Mouse (Mus musculus) embryonic facial prominence, embryonic 15.5 days (tissue): ENCODE results near the gene Golga2. TPM values are rescaled to one million over a fixed set of nuclear protein-coding genes. Genes with fewer than 3 reads are reported as not detected.
A peak's percentile ranks its signal among the peaks of the same experiment; 100 is the strongest.

Source experiments
- ATAC-seq: fragments of 200-750 bp; cut with Nextera tagmentation; 2 replicates; pipeline ENCODE4 v1.8.0; 2017; ENCODE audit warnings: low read depth, moderate TSS enrichment; ENCODE audit not compliant: insufficient number of reproducible peaks, low FRiP score, low TSS enrichment
- H3K27ac ChIP-seq: fragments of 300-500 bp; sonication (generic); replicated peaks from 2 replicates; pipeline ENCODE4 v1.5.1; 2015; ENCODE audit warnings: mild to moderate bottlenecking, inconsistent platforms
- H3K27me3 ChIP-seq: fragments of 300-500 bp; sonication (generic); 2 replicates; pipeline ENCODE4 v1.6.1; 2015; ENCODE audit warnings: inconsistent platforms
- H3K36me3 ChIP-seq: fragments of 300-500 bp; sonication (generic); 2 replicates; pipeline ENCODE4 v1.6.1; 2015; ENCODE audit warnings: mild to moderate bottlenecking, inconsistent platforms
- H3K4me1 ChIP-seq: fragments of 300-500 bp; sonication (generic); 2 replicates; pipeline ENCODE4 v1.6.1; 2015; ENCODE audit warnings: inconsistent platforms
- H3K4me2 ChIP-seq: fragments of 300-500 bp; sonication (generic); replicated peaks from 2 replicates; pipeline ENCODE4 v1.6.1; 2015; ENCODE audit warnings: mild to moderate bottlenecking, inconsistent platforms
- H3K4me3 ChIP-seq: fragments of 300-500 bp; sonication (generic); replicated peaks from 2 replicates; pipeline ENCODE4 v1.5.1; 2015; ENCODE audit warnings: mild to moderate bottlenecking, inconsistent platforms
- H3K9ac ChIP-seq: fragments of 300-500 bp; sonication (generic); 2 replicates; pipeline ENCODE4 v1.6.1; 2015; ENCODE audit warnings: inconsistent platforms
- H3K9me3 ChIP-seq: fragments of 300-500 bp; sonication (generic); replicated peaks from 2 replicates; pipeline ENCODE4 v1.6.1; 2016; ENCODE audit warnings: inconsistent platforms
- WGBS: fragments of 180-500 bp; shearing (Covaris S2); methylation state at CpG from one replicate; pipeline ENCODE4 v1.1.7; 2015; 5-methylcytosine and 5-hydroxymethylcytosine counted together
- polyA plus RNA-seq: library from polyadenylated mRNA; unstranded; fragments of >200 nt; fragmentation: Nextera tagmentation; extraction: Ambion mirVana; gene quantifications from 2 replicates; pipeline ENCODE4 v1.2.1, GENCODE M21; 2015

Golga2 gene
- 31.6 and 33.9 TPM in 2 replicates for polyA plus RNA-seq

GRCm38 (mm10) chr2:32287334-32287840 is at the start of gene Golga2:
Gene Golga2, plus strand, starts transcription at chr2:32287384.
- no peak; the same call in 1 of the 2 replicates for ATAC-seq
- Histone ChIP-seq H3K9ac (peak within 1 kb of the TSS; percentile 87), H3K27ac (peak within 1 kb of the TSS; percentile 78), H3K27me3 (no peaks in the 10 kb centered on the region), H3K4me1 (peaks cover 31% of the 10 kb centered on the region), H3K9me3 (no peaks in the 10 kb centered on the region), H3K4me3 (peak within 1 kb of the TSS; percentile 82), H3K36me3 (peaks cover 39% of the 10 kb centered on the region), H3K4me2 (peak within 1 kb of the TSS; percentile 80)
- WGBS = under 1% methylated on average over 21 of the region's 23 CpGs

- peak overlapping the region; percentile 84 for H3K4me2 ChIP-seq
- peaks cover 26% of the 10 kb centered on the region for H3K4me1 ChIP-seq
- peak overlapping the region; percentile 95; the same call in 1 of the 2 replicates for H3K27ac ChIP-seq
- H3K9ac ChIP-seq = peak overlapping the region; percentile 76; the same call in 1 of the 2 replicates
- peaks cover 31% of the 10 kb centered on the region for H3K36me3 ChIP-seq
- no peaks in the 10 kb centered on the region for H3K9me3 ChIP-seq
- 35% methylated on average over 4 of the region's 4 CpGs for WGBS
- no peak for ATAC-seq
- peak overlapping the region; percentile 74 for H3K4me3 ChIP-seq
- no peaks in the 10 kb centered on the region for H3K27me3 ChIP-seq
Measured at GRCm38 (mm10) chr2:32237571-32237970, 49.6 kb upstream of the Golga2 start.

GRCm38 (mm10) chr2:32238708-32239435 is 48.3 kb upstream of the Golga2 start:
- peaks cover 30% of the 10 kb centered on the region for H3K36me3 ChIP-seq
- H3K9me3 ChIP-seq = no peaks in the 10 kb centered on the region
- ATAC-seq = no peak
- H3K4me1 ChIP-seq = peaks cover 26% of the 10 kb centered on the region
- H3K27ac ChIP-seq = no peak overlapping the region
- H3K9ac ChIP-seq = no peak overlapping the region
- H3K4me3 ChIP-seq = no peak overlapping the region
- WGBS = 87% methylated on average over 9 of the region's 9 CpGs
- H3K4me2 ChIP-seq = no peak overlapping the region
- H3K27me3 ChIP-seq = no peaks in the 10 kb centered on the region

GRCm38 (mm10) chr2:32240591-32240990 is 46.6 kb upstream of the Golga2 start:
- WGBS = 82% methylated on average over 5 of the region's 5 CpGs
- no peak overlapping the region for H3K27ac ChIP-seq
- H3K27me3 ChIP-seq = no peaks in the 10 kb centered on the region
- H3K36me3 ChIP-seq = peaks cover 43% of the 10 kb centered on the region
- H3K4me1 ChIP-seq = peaks cover 13% of the 10 kb centered on the region
- no peak overlapping the region for H3K9ac ChIP-seq
- H3K4me3 ChIP-seq = no peak overlapping the region
- no peak overlapping the region for H3K4me2 ChIP-seq
- no peaks in the 10 kb centered on the region for H3K9me3 ChIP-seq
- ATAC-seq = no peak

- peaks cover 67% of the 10 kb centered on the region for H3K36me3 ChIP-seq
- no peaks in the 10 kb centered on the region for H3K9me3 ChIP-seq
- no peak overlapping the region for H3K4me2 ChIP-seq
- H3K27me3 ChIP-seq = no peaks in the 10 kb centered on the region
- H3K4me1 ChIP-seq = peaks cover 2% of the 10 kb centered on the region; the same call in 1 of the 2 replicates
- H3K4me3 ChIP-seq = no peak overlapping the region
- no peak overlapping the region for H3K27ac ChIP-seq
- no peak for ATAC-seq
- 86% methylated on average over 4 of the region's 4 CpGs for WGBS
- no peak overlapping the region for H3K9ac ChIP-seq
Measured at GRCm38 (mm10) chr2:32242986-32243385, 44.2 kb upstream of the Golga2 start.

GRCm38 (mm10) chr2:32246741-32247140 is 40.4 kb upstream of the Golga2 start:
- Histone ChIP-seq H3K9ac (no peak overlapping the region), H3K36me3 (peaks cover 86% of the 10 kb centered on the region), H3K4me2 (no peak overlapping the region), H3K4me3 (no peak overlapping the region), H3K27me3 (no peaks in the 10 kb centered on the region), H3K9me3 (no peaks in the 10 kb centered on the region), H3K27ac (no peak overlapping the region), H3K4me1 (no peaks in the 10 kb centered on the region)
- 76% methylated on average over 4 of the region's 4 CpGs for WGBS
- no peak for ATAC-seq

- Histone ChIP-seq H3K4me2 (no peak overlapping the region), H3K4me3 (no peak overlapping the region), H3K4me1 (no peaks in the 10 kb centered on the region), H3K9me3 (no peaks in the 10 kb centered on the region), H3K27ac (no peak overlapping the region), H3K27me3 (no peaks in the 10 kb centered on the region), H3K9ac (no peak overlapping the region), H3K36me3 (peaks cover 89% of the 10 kb centered on the region)
- ATAC-seq = no peak
- WGBS = 74% methylated on average over 10 of the region's 10 CpGs
Measured at GRCm38 (mm10) chr2:32248377-32249361, 38.5 kb upstream of the Golga2 start.

- Histone ChIP-seq H3K27ac (no peak overlapping the region), H3K36me3 (peaks cover 85% of the 10 kb centered on the region), H3K27me3 (no peaks in the 10 kb centered on the region), H3K9ac (no peak overlapping the region), H3K9me3 (no peaks in the 10 kb centered on the region), H3K4me2 (no peak overlapping the region), H3K4me3 (no peak overlapping the region), H3K4me1 (no peaks in the 10 kb centered on the region)
- ATAC-seq = no peak
- WGBS = 88% methylated on average over 12 of the region's 12 CpGs
Measured at GRCm38 (mm10) chr2:32251791-32252527, 35.2 kb upstream of the Golga2 start.

GRCm38 (mm10) chr2:32252658-32253057 is 34.5 kb upstream of the Golga2 start:
- no peak overlapping the region for H3K4me2 ChIP-seq
- peaks cover 85% of the 10 kb centered on the region for H3K36me3 ChIP-seq
- H3K27me3 ChIP-seq = no peaks in the 10 kb centered on the region
- ATAC-seq = no peak
- WGBS = 88% methylated on average over 5 of the region's 5 CpGs
- H3K9me3 ChIP-seq = no peaks in the 10 kb centered on the region
- no peak overlapping the region for H3K4me3 ChIP-seq
- H3K27ac ChIP-seq = no peak overlapping the region
- no peak overlapping the region for H3K9ac ChIP-seq
- H3K4me1 ChIP-seq = no peaks in the 10 kb centered on the region

GRCm38 (mm10) chr2:32253352-32253751 is 33.8 kb upstream of the Golga2 start:
- H3K9me3 ChIP-seq = no peaks in the 10 kb centered on the region
- no peak for ATAC-seq
- WGBS = 76% methylated on average over 1 of the region's 1 CpGs
- no peaks in the 10 kb centered on the region for H3K27me3 ChIP-seq
- no peak overlapping the region for H3K27ac ChIP-seq
- H3K4me1 ChIP-seq = no peaks in the 10 kb centered on the region
- no peak overlapping the region for H3K4me2 ChIP-seq
- H3K4me3 ChIP-seq = no peak overlapping the region
- no peak overlapping the region for H3K9ac ChIP-seq
- H3K36me3 ChIP-seq = peaks cover 85% of the 10 kb centered on the region
